Mouse (Mus musculus): ENCODE results near the gene Pgam2.

- TF ChIP-seq CTCF (conservative IDR thresholded peaks at IDR 0.05; ENCODE audit: low read length), result peak; percentile 78
- no peak for TF ChIP-seq POU5F1 (IDR thresholded peaks at IDR 0.05; ENCODE audit: borderline replicate concordance, low read length)
Observed at GRCm38 (mm10) chr11:5788056-5789014, 15.2 kb downstream of the Pgam2 start, which contains the start of gene Dbnl.
